Mouse (Mus musculus) stomach, postnatal 0 days (tissue): ENCODE measurements at regions not wholly inside any gene's neighbourhood (a gene's known extent, or its start where the extent isn't known, plus 50 kb on each side); places are given as distances from the start of the nearest gene placed in this dataset.

Source experiments
- ATAC-seq: fragments of 200-750 bp; cut with Nextera tagmentation; 2 replicates; pipeline ENCODE4 v1.8.0; 2017; ENCODE audit not compliant: low FRiP score, low TSS enrichment
- DNase-seq: peaks from one replicate; pipeline ENCODE4 v3.0.0-alpha.2; 2016; ENCODE audit warnings: low spot score
- H3K27ac ChIP-seq: fragments of 300-500 bp; sonication (generic); replicated peaks from 2 replicates; pipeline ENCODE4 v1.5.1; 2014; ENCODE audit warnings: mild to moderate bottlenecking, control low read depth
- H3K27me3 ChIP-seq: fragments of 300-500 bp; sonication (generic); 2 replicates; pipeline ENCODE4 v1.6.1; 2014; ENCODE audit warnings: low read length; ENCODE audit not compliant: control insufficient read depth, insufficient read depth
- H3K36me3 ChIP-seq: fragments of 300-500 bp; sonication (generic); 2 replicates; pipeline ENCODE4 v1.6.1; 2014; ENCODE audit warnings: low read length, mixed read lengths; ENCODE audit not compliant: control insufficient read depth, insufficient read depth
- H3K4me1 ChIP-seq: fragments of 300-500 bp; sonication (generic); replicated peaks from 2 replicates; pipeline ENCODE4 v1.6.1; 2014; ENCODE audit warnings: antibody characterized with exemption; ENCODE audit not compliant: control insufficient read depth, insufficient read depth
- H3K4me2 ChIP-seq: fragments of 300-500 bp; sonication (generic); replicated peaks from 2 replicates; pipeline ENCODE4 v1.6.1; 2014; ENCODE audit warnings: low read depth, mild to moderate bottlenecking, control low read depth, moderate library complexity
- H3K4me3 ChIP-seq: fragments of 300-500 bp; sonication (generic); 2 replicates; pipeline ENCODE4 v1.5.1; 2014; ENCODE audit warnings: low read depth, low read length, control low read depth
- H3K9ac ChIP-seq: fragments of 300-500 bp; sonication (generic); 2 replicates; pipeline ENCODE4 v1.6.1; 2014; ENCODE audit warnings: mild to moderate bottlenecking, low read length, control low read depth, mixed read lengths
- H3K9me3 ChIP-seq: fragments of 300-500 bp; sonication (generic); 2 replicates; pipeline ENCODE4 v1.6.1; 2016; ENCODE audit warnings: low read length; ENCODE audit not compliant: control insufficient read depth
- CTCF ChIP-seq: IDR thresholded peaks from 2 replicates; pipeline ENCODE4 v1.5.1; 2016; ENCODE audit warnings: antibody characterized with exemption, low read depth, mild to moderate bottlenecking, moderate library complexity
- EP300 ChIP-seq: optimal IDR thresholded peaks from 2 replicates; pipeline ENCODE3; 2016; ENCODE audit warnings: antibody characterized with exemption
- WGBS: fragments of 180-500 bp; shearing (Covaris S2); extraction: QIAGEN DNeasy Blood & Tissue Kit; methylation state at CpG from one replicate; pipeline ENCODE4 v1.1.7; 2014; 5-methylcytosine and 5-hydroxymethylcytosine counted together

- Histone ChIP-seq H3K27me3 (no peaks in the 10 kb centered on the region), H3K9ac (no peak overlapping the region), H3K27ac (no peak overlapping the region), H3K36me3 (no peaks in the 10 kb centered on the region), H3K9me3 (no peaks in the 10 kb centered on the region), H3K4me3 (no peak overlapping the region), H3K4me2 (no peak overlapping the region), H3K4me1 (peaks cover 4% of the 10 kb centered on the region; the same call in 1 of the 2 replicates)
- ATAC-seq (no peak), DNase-seq (no peak)
- 69% methylated on average over 4 of the region's 4 CpGs for WGBS
- TF ChIP-seq CTCF: no peak
- no peak for TF ChIP-seq EP300
Measured at GRCm38 (mm10) chr9:23029421-23029820, 193.5 kb upstream of the Bmper start.

DNA sequence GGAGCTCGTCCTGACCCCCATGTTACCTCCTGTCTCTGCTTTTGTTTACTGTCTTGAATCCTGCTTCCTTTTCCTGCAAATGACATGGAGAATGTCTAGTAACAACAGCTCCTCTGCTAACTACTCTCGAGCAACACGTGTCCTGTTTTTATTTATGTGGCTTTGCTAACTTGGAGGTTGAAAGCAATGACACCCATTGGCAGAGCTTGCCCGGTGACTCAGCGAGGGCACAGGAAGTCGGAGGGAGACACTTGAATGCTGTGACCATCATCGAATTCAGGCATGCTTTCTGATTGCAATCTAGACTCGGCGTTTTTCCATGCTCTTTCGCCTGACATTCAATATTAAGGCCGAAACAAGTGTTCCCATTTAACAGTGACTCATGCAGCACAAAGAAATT, 192.7 kb upstream of the Bmper start:
- Histone ChIP-seq H3K27ac (no peak overlapping the region), H3K9me3 (no peaks in the 10 kb centered on the region), H3K9ac (no peak overlapping the region), H3K36me3 (no peaks in the 10 kb centered on the region), H3K27me3 (no peaks in the 10 kb centered on the region), H3K4me3 (no peak overlapping the region), H3K4me1 (peaks cover 4% of the 10 kb centered on the region; the same call in 1 of the 2 replicates), H3K4me2 (no peak overlapping the region)
- no peak for DNase-seq
- TF ChIP-seq EP300 (no peak), CTCF (no peak)
- no peak for ATAC-seq
- WGBS: 51% methylated on average over 11 of the region's 11 CpGs

DNA sequence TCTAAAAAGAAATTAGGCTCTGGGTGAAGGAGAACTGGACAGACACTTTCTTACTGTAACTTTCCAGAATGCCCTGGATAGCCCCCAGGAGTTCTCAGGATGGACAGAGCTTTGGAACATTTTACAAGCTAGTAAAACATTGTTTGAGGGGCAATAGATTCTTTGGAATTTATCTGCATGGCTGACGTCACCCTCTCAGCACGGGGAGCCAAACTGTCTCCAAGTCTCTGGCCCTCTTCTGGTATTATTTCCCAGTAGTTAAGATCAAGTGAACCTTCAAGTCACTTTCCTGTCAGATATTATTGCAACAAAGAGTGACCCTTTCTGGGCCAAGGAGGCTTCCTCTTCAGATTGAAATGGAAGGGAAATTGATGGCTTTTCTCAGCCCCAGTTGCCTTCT, 192.3 kb upstream of the Bmper start:
- no peaks in the 10 kb centered on the region for H3K9me3 ChIP-seq
- H3K9ac ChIP-seq: no peak overlapping the region
- H3K27me3 ChIP-seq: no peaks in the 10 kb centered on the region
- H3K27ac ChIP-seq: no peak overlapping the region
- DNase-seq: no peak
- peaks cover 4% of the 10 kb centered on the region; the same call in 1 of the 2 replicates for H3K4me1 ChIP-seq
- WGBS: 38% methylated on average over 2 of the region's 2 CpGs
- H3K36me3 ChIP-seq: no peaks in the 10 kb centered on the region
- H3K4me2 ChIP-seq: no peak overlapping the region
- ATAC-seq: no peak
- no peak overlapping the region for H3K4me3 ChIP-seq
- no peak for TF ChIP-seq CTCF
- no peak for TF ChIP-seq EP300

GRCm38 (mm10) chr9:23031916-23032315, 191.0 kb upstream of the Bmper start:
- Histone ChIP-seq H3K9ac (no peak overlapping the region), H3K4me3 (no peak overlapping the region), H3K9me3 (no peaks in the 10 kb centered on the region), H3K4me2 (no peak overlapping the region), H3K27ac (no peak overlapping the region), H3K4me1 (peaks cover 4% of the 10 kb centered on the region; the same call in 1 of the 2 replicates), H3K27me3 (no peaks in the 10 kb centered on the region), H3K36me3 (no peaks in the 10 kb centered on the region)
- ATAC-seq: no peak
- DNase-seq: no peak
- 85% methylated on average over 9 of the region's 9 CpGs for WGBS
- TF ChIP-seq EP300 (no peak), CTCF (no peak)

GRCm38 (mm10) chr9:23035306-23035705, 187.6 kb upstream of the Bmper start:
- Histone ChIP-seq H3K9ac (no peak overlapping the region), H3K4me2 (no peak overlapping the region), H3K9me3 (no peaks in the 10 kb centered on the region), H3K27me3 (no peaks in the 10 kb centered on the region), H3K36me3 (no peaks in the 10 kb centered on the region), H3K4me3 (no peak overlapping the region), H3K4me1 (no peaks in the 10 kb centered on the region), H3K27ac (no peak overlapping the region)
- DNase-seq (no peak), ATAC-seq (no peak)
- TF ChIP-seq CTCF: no peak
- no peak for TF ChIP-seq EP300
- 68% methylated on average over 6 of the region's 6 CpGs for WGBS

DNA sequence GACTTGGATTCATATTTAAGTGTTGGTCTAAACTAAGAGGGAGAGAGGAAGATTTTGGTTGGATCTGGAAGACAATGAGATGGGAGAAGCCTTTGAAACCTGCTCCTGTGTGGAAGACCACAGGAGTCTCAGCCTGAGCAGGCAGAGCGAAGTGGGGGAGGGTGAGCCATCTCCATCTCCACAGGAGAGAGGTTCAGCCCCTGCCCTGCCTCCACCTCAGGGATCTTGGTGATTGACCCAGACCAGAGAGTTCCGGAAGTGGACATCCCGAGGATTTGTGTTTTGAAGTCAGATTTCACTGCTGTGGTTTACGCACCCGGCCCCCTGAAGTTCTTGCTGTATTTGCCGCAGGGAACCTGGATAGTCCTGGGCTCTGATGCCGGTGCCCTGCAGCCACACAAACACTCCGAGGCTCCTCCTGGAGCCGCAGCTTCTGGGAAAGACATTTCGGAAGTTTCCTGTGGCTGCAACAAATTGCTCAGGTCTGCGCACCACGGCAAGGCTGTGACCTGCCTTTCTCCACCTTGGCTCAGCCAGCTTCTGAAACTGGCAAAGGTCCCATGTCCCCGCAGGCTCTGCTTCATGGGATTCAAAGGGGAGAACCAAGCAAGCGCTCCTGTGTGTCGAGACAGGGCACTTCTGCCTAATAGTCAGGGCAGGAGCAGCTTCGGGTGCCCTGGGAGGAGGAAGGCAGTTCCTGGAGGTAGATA, 186.8 kb upstream of the Bmper start:
- ATAC-seq (no peak), DNase-seq (peak; percentile 18)
- Histone ChIP-seq H3K9ac (no peak overlapping the region), H3K4me1 (no peaks in the 10 kb centered on the region), H3K4me2 (peak overlapping the region; percentile 43), H3K36me3 (no peaks in the 10 kb centered on the region), H3K4me3 (peak overlapping the region; percentile 15; the same call in 1 of the 2 replicates), H3K27ac (no peak overlapping the region), H3K27me3 (no peaks in the 10 kb centered on the region), H3K9me3 (no peaks in the 10 kb centered on the region)
- 15% methylated on average over 16 of the region's 16 CpGs for WGBS
- no peak for TF ChIP-seq EP300
- TF ChIP-seq CTCF: no peak
